Mouse (Mus musculus): Measurements from ENCODE around the gene Gm13119.
"Not testable (repeated sequence)": the region's sequence is repeated elsewhere in the genome, so short reads cannot be mapped to it uniquely, and the experiment has no call there.

The Gm13119 gene

GRCm38 (mm10) chr4:144357642-144358041, at the start of gene Gm13119:
Gene Gm13119, plus strand, starts transcription at chr4:144357942.
- not testable (repeated sequence) for ATAC-seq (ENCODE audit: low TSS enrichment)

GRCm38 (mm10) chr4:144312666-144313460, 44.9 kb upstream of the Gm13119 start:
- ATAC-seq (ENCODE audit: low TSS enrichment) = not testable (repeated sequence)

GRCm38 (mm10) chr4:144329949-144330348, 27.8 kb upstream of the Gm13119 start, which contains the start of gene Gm13128:
Gene Gm13128, plus strand, starts transcription at chr4:144330249.
- not testable (repeated sequence) for ATAC-seq (ENCODE audit: low TSS enrichment)

- not testable (repeated sequence) for ATAC-seq (ENCODE audit: low TSS enrichment)
Observed at GRCm38 (mm10) chr4:144335856-144336255, 21.9 kb upstream of the Gm13119 start.

- no peak for ATAC-seq (ENCODE audit: low TSS enrichment)
Observed at GRCm38 (mm10) chr4:144377911-144378310, 20.2 kb downstream of the Gm13119 start, which contains the start of gene Pramef20. Gene Pramef20, minus strand, starts transcription at chr4:144377933.

GRCm38 (mm10) chr4:144396316-144396715, 38.6 kb downstream of the Gm13119 start:
- no peak for ATAC-seq (ENCODE audit: low TSS enrichment)

GRCm38 (mm10) chr4:144402712-144403111, 45.0 kb downstream of the Gm13119 start:
- no peak for ATAC-seq (ENCODE audit: low TSS enrichment)

- no peak for ATAC-seq (ENCODE audit: low TSS enrichment)
Observed at GRCm38 (mm10) chr4:144404456-144405086, 46.8 kb downstream of the Gm13119 start.

- ATAC-seq (ENCODE audit: low TSS enrichment) = no peak
Observed at GRCm38 (mm10) chr4:144406261-144406660, 48.5 kb downstream of the Gm13119 start.

GRCm38 (mm10) chr4:144408290-144408689, 50.5 kb downstream of the Gm13119 start, which contains the start of gene Pramef12:
Gene Pramef12, minus strand, starts transcription at chr4:144408464.
- ATAC-seq (ENCODE audit: low TSS enrichment) = no peak
